Mouse (Mus musculus) heart, embryonic 13.5 days (tissue): ENCODE data around the gene Kcnk4. TPM values are rescaled to one million over a fixed set of nuclear protein-coding genes. Genes with fewer than 3 reads are reported as not detected.
"Not testable (repeated sequence)": the region's sequence is repeated elsewhere in the genome, so short reads cannot be mapped to it uniquely, and the experiment has no call there.

Experiments used
- ATAC-seq: fragments of 200-750 bp; cut with Nextera tagmentation; 2 replicates; pipeline ENCODE4 v1.8.0; 2017; ENCODE audit warnings: moderate TSS enrichment; ENCODE audit not compliant: insufficient number of reproducible peaks, low FRiP score, low TSS enrichment; ENCODE audit errors: extremely low read depth
- H3K27ac ChIP-seq: fragments of 300-500 bp; sonication (generic); replicated peaks from 2 replicates; pipeline ENCODE4 v1.5.1; 2015; ENCODE audit warnings: moderate library complexity, mild to moderate bottlenecking, inconsistent platforms
- H3K27me3 ChIP-seq: fragments of 300-500 bp; sonication (generic); replicated peaks from 2 replicates; pipeline ENCODE4 v1.6.1; 2015; ENCODE audit warnings: mild to moderate bottlenecking, inconsistent platforms
- H3K36me3 ChIP-seq: fragments of 300-500 bp; sonication (generic); 2 replicates; pipeline ENCODE4 v1.6.1; 2015; ENCODE audit warnings: mild to moderate bottlenecking, inconsistent platforms
- H3K4me1 ChIP-seq: fragments of 300-500 bp; sonication (generic); 2 replicates; pipeline ENCODE4 v1.6.1; 2015; ENCODE audit warnings: inconsistent platforms
- H3K4me2 ChIP-seq: fragments of 300-500 bp; sonication (generic); 2 replicates; pipeline ENCODE4 v1.6.1; 2015; ENCODE audit warnings: inconsistent platforms, mild to moderate bottlenecking, moderate library complexity
- H3K4me3 ChIP-seq: fragments of 300-500 bp; sonication (generic); 2 replicates; pipeline ENCODE4 v1.5.1; 2015; ENCODE audit warnings: moderate library complexity, mild to moderate bottlenecking, inconsistent platforms
- H3K9ac ChIP-seq: fragments of 300-500 bp; sonication (generic); 2 replicates; pipeline ENCODE4 v1.6.1; 2015; ENCODE audit warnings: inconsistent platforms, mild to moderate bottlenecking, moderate library complexity
- H3K9me3 ChIP-seq: fragments of 300-500 bp; sonication (generic); 2 replicates; pipeline ENCODE4 v1.6.1; 2016; ENCODE audit warnings: inconsistent platforms
- WGBS: fragments of 180-500 bp; shearing (Covaris S2); methylation state at CpG from one replicate; pipeline ENCODE4 v1.1.7; 2015; ENCODE audit warnings: mixed read lengths; 5-methylcytosine and 5-hydroxymethylcytosine counted together
- microRNA-seq: library from miRNA; unstranded; fragments of <30 nt; microRNA quantifications from one replicate; pipeline ENCODE4, GENCODE M21; 2016
- polyA plus RNA-seq: library from polyadenylated mRNA; unstranded; fragments of >200 nt; fragmentation: Nextera tagmentation; extraction: Ambion mirVana; gene quantifications from 2 replicates; pipeline ENCODE4 v1.2.1, GENCODE M21; 2015

Kcnk4 gene
- polyA plus RNA-seq, 1 experiment from 2014 or later, result 0.44 TPM

DNA sequence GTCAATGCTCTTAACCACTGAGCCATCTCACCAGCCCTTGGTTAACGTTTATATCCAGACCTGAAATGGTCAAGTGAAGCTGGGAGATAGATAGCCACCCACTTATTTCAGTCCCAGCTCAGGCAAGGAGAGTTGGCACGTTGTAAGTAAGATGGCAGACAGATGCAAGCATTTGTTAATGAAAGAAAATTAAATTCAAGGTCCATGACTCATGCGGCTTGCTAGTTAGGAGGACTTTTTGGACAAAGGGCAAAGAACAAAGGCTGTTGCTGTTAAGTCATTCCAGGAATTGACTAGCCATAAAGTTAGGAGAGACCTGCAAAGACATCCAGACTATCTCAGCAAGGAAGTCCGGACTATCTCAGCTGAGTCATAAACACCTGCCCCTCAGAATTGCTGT, 34.7 kb downstream of the Kcnk4 start:
- Histone ChIP-seq H3K9ac (no peak overlapping the region), H3K4me3 (no peak overlapping the region), H3K36me3 (peaks cover 14% of the 10 kb centered on the region), H3K27ac (no peak overlapping the region), H3K27me3 (no peaks in the 10 kb centered on the region), H3K4me2 (no peak overlapping the region), H3K4me1 (no peaks in the 10 kb centered on the region), H3K9me3 (peaks cover 13% of the 10 kb centered on the region)
- ATAC-seq, result no peak
- WGBS, result 75% methylated on average over 4 of the region's 4 CpGs

GRCm38 (mm10) chr19:6895608-6896305, 38.6 kb downstream of the Kcnk4 start:
- not testable (repeated sequence) for H3K9ac ChIP-seq, ATAC-seq
- WGBS, result 71% methylated on average over 18 of the region's 18 CpGs

DNA sequence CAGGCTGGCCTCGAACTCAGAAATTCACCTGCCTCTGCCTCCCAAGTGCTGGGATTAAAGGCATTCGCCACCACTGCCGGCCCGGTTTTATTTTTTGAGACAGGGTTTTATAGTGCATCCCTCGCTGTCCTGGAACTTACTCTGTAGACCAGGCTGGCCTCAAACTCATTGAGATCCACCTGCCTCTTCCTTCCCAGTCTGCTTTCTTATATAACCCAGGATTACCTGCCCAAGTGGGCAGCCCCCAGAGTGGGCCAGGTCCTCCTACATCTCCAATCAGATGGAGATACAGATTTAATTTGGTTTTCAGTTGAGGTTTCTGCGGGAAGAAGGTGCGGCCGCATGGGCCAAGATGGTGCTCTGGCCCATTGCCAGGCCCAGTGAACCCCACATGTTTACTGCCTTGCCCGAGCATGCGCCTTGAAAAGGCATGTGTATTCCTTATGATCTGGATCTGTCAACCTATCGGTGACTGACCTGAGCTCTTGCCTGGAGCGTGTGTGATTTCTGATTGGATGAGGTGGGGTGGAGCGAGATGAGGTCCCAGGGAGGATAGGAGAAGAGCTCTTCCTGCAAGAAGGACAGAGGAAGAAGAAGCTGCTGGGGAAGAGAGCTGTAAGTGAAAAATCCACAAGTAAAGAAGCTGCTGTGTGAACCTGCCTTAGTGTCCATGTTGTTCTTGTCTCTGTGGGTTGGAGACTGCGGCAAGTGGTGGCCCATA, 40.4 kb downstream of the Kcnk4 start:
- WGBS, result 86% methylated on average over 14 of the region's 14 CpGs
- no peak overlapping the region for H3K4me3 ChIP-seq
- no peaks in the 10 kb centered on the region for H3K36me3 ChIP-seq
- H3K4me1 ChIP-seq, result no peaks in the 10 kb centered on the region
- no peak overlapping the region for H3K4me2 ChIP-seq
- peaks cover 6% of the 10 kb centered on the region; the same call in 1 of the 2 replicates for H3K9me3 ChIP-seq
- H3K27me3 ChIP-seq, result no peaks in the 10 kb centered on the region
- ATAC-seq, result no peak
- no peak overlapping the region for H3K9ac ChIP-seq
- no peak overlapping the region for H3K27ac ChIP-seq

More at GRCm38 (mm10) chr19:6895608-6896305, 38.6 kb downstream of the Kcnk4 start:
- not testable (repeated sequence) for H3K4me1 ChIP-seq, H3K27me3 ChIP-seq, H3K27ac ChIP-seq, H3K36me3 ChIP-seq, H3K4me3 ChIP-seq
- Histone ChIP-seq H3K9me3 (peaks cover 13% of the 10 kb centered on the region), H3K4me2 (0 out of 2 replicates have a peak overlapping the region, but pooled peaks have one; percentile 9)

DNA sequence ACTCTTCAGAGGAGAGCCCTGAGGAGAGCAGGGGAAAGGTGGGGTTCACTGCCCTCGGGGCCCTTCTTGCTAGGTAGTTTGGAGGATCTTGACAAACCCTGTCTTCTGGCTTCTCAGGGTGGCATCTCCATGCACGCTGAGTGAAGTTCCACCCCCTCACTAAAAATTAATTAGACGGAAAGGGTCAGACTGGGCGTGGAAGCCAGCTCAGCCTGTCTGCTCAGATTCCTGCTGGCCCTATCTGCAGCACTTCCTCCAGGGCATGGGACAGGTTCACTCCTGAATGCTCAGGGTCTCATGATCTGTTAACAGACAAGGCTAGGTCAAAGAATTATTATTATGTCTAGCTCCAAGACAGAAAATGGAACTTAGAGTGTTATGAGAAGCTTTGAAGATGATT, 41.8 kb downstream of the Kcnk4 start:
- Histone ChIP-seq H3K27ac (no peak overlapping the region), H3K9ac (no peak overlapping the region), H3K27me3 (no peaks in the 10 kb centered on the region), H3K36me3 (no peaks in the 10 kb centered on the region), H3K9me3 (peaks cover 6% of the 10 kb centered on the region; the same call in 1 of the 2 replicates), H3K4me3 (no peak overlapping the region), H3K4me1 (no peaks in the 10 kb centered on the region), H3K4me2 (no peak overlapping the region)
- WGBS, result 42% methylated on average over 4 of the region's 4 CpGs
- no peak for ATAC-seq

DNA sequence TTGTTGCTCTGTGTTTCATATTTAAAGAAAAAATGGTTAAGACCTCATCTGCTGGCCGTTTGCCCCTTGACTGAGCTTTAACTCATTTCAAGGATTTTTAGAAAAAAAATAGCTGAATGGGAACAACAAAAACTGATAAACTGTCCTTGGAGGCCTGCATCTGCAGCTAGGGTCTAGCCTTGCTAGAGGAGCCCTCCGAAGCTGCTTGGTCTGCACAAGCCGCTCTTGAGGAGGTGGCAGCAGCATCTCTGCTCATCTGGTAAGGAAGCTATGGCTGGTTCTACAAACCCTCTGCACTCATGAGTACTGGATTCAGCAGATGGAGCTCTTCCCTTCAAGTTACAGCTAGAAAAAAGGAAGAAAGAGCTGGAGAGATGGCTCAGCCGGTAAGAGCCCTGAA, 56.4 kb downstream of the Kcnk4 start:
- ATAC-seq, result no peak
- no peaks in the 10 kb centered on the region for H3K36me3 ChIP-seq
- no peak overlapping the region for H3K27ac ChIP-seq
- 77% methylated on average over 4 of the region's 4 CpGs for WGBS
- H3K9ac ChIP-seq, result no peak overlapping the region
- no peak overlapping the region for H3K4me3 ChIP-seq
- H3K4me1 ChIP-seq, result no peaks in the 10 kb centered on the region
- H3K27me3 ChIP-seq, result no peaks in the 10 kb centered on the region
- H3K9me3 ChIP-seq, result no peaks in the 10 kb centered on the region
- no peak overlapping the region for H3K4me2 ChIP-seq

DNA sequence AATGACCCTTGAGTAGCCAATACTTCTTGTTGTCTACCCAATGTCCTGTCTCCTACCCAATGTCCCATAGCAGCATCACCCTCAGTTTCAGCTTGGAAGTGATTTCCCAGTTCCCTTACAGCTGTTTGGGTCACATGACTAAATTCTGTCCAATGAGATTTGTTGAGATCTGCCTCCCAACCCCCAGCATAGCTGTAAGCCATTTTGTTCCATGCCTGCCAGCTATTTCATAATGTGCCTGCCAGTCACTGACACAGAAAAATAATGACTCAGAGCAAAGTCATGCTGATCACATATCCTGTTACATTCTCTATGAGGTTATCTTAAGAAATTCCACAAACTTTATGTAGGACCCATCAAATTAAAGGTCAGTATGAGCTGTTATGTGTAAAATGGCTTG, 57.5 kb downstream of the Kcnk4 start:
- no peaks in the 10 kb centered on the region for H3K27me3 ChIP-seq
- no peak overlapping the region for H3K27ac ChIP-seq
- no peak overlapping the region for H3K4me2 ChIP-seq
- H3K36me3 ChIP-seq, result no peaks in the 10 kb centered on the region
- H3K9me3 ChIP-seq, result no peaks in the 10 kb centered on the region
- no peaks in the 10 kb centered on the region for H3K4me1 ChIP-seq
- H3K9ac ChIP-seq, result no peak overlapping the region
- no peak overlapping the region for H3K4me3 ChIP-seq
- ATAC-seq, result no peak

- H3K27ac ChIP-seq, result no peak overlapping the region
- H3K4me3 ChIP-seq, result no peak overlapping the region
- no peaks in the 10 kb centered on the region for H3K36me3 ChIP-seq
- H3K9me3 ChIP-seq, result no peaks in the 10 kb centered on the region
- no peak overlapping the region for H3K4me2 ChIP-seq
- no peak overlapping the region for H3K9ac ChIP-seq
- H3K27me3 ChIP-seq, result no peaks in the 10 kb centered on the region
- 78% methylated on average over 6 of the region's 6 CpGs for WGBS
- ATAC-seq, result no peak
- no peaks in the 10 kb centered on the region for H3K4me1 ChIP-seq
Measured at GRCm38 (mm10) chr19:6875834-6876233, 58.5 kb downstream of the Kcnk4 start.

GRCm38 (mm10) chr19:6874257-6874656, 60.1 kb downstream of the Kcnk4 start:
- H3K4me3 ChIP-seq, result no peak overlapping the region
- no peaks in the 10 kb centered on the region for H3K27me3 ChIP-seq
- H3K27ac ChIP-seq, result no peak overlapping the region
- no peak overlapping the region for H3K9ac ChIP-seq
- no peaks in the 10 kb centered on the region for H3K36me3 ChIP-seq
- H3K4me1 ChIP-seq, result 0 out of 2 replicates have a peak, but pooled peaks cover 3% of the 10 kb centered on the region
- no peak overlapping the region for H3K4me2 ChIP-seq
- no peak for ATAC-seq
- WGBS, result 62% methylated on average over 1 of the region's 1 CpGs
- no peaks in the 10 kb centered on the region for H3K9me3 ChIP-seq

Small RNA genes within 50 kb of the gene (microRNA-seq; reads per million reads assigned to microRNA genes)
- 1.8 reads per million for gene Mir6990

Other genes starting within 250 kb of the Kcnk4 start
- 14.1 and 15.4 TPM in 2 replicates for gene Rps6ka4, start 93.9 kb downstream of the Kcnk4 start, polyA plus RNA-seq
- gene Ccdc88b, start 76.3 kb downstream of the Kcnk4 start, polyA plus RNA-seq, result 0.39 and 1.3 TPM in 2 replicates
- 79.1 and 93.8 TPM in 2 replicates for gene Trmt112, start 24.8 kb downstream of the Kcnk4 start, polyA plus RNA-seq
- gene Prdx5, start 24.4 kb downstream of the Kcnk4 start, polyA plus RNA-seq, result 217 and 232 TPM in 2 replicates
- 30.4 and 33.0 TPM in 2 replicates for gene Esrra, start 12.7 kb downstream of the Kcnk4 start, polyA plus RNA-seq
- 1.7 and 3.6 TPM in 2 replicates for gene Catsperz, start 9.1 kb downstream of the Kcnk4 start, polyA plus RNA-seq
- 56.9 and 59.8 TPM in 2 replicates for gene Bad, start 7.3 kb upstream of the Kcnk4 start, polyA plus RNA-seq
- 18.6 and 19.6 TPM in 2 replicates for gene Gpr137, start 8.0 kb upstream of the Kcnk4 start, polyA plus RNA-seq
- 82.3 and 117 TPM in 2 replicates for gene Ppp1r14b, start 40.5 kb upstream of the Kcnk4 start, polyA plus RNA-seq
- 18.1 and 18.6 TPM in 2 replicates for gene Plcb3, start 42.0 kb upstream of the Kcnk4 start, polyA plus RNA-seq
- gene Fkbp2, start 46.0 kb upstream of the Kcnk4 start, polyA plus RNA-seq, result 80.9 and 98.7 TPM in 2 replicates
- gene Vegfb, start 53.1 kb upstream of the Kcnk4 start, polyA plus RNA-seq, result 125 and 133 TPM in 2 replicates
- gene Dnajc4, start 58.1 kb upstream of the Kcnk4 start, polyA plus RNA-seq, result 33.2 and 35.6 TPM in 2 replicates
- gene Nudt22, start 61.6 kb upstream of the Kcnk4 start, polyA plus RNA-seq, result 23.3 and 26.8 TPM in 2 replicates
- 15.8 and 16.6 TPM in 2 replicates for gene Trpt1, start 61.6 kb upstream of the Kcnk4 start, polyA plus RNA-seq
- 7.6 and 8.1 TPM in 2 replicates for gene Fermt3, start 85.0 kb upstream of the Kcnk4 start, polyA plus RNA-seq
- gene Stip1, start 105.5 kb upstream of the Kcnk4 start, polyA plus RNA-seq, result 207 and 228 TPM in 2 replicates
- gene Macrod1, start 122.3 kb upstream of the Kcnk4 start, polyA plus RNA-seq, result 32.0 and 32.9 TPM in 2 replicates
- gene Flrt1, start 171.2 kb upstream of the Kcnk4 start, polyA plus RNA-seq, result 1.1 and 1.4 TPM in 2 replicates